Mouse (Mus musculus): ENCODE data around the gene Ap1g1.

DNA sequence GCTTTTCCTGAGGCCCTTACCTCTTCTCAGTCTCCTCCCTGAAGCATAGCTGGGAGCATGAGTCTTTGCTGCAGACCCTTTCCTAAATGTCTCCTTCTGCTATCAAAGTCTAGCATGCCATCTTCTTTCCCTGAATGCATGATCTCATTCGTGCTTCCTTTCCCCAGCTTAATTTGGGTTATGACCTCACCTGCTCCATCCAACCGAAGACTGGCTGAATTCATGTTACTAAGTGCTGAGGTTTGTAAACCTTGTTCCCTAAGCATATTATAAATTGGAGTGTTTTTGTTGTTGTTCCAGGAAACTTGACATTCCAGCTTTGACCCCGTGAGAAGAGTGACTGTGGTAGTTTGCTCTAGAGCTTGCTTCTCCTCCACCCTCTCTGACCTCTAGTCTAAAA is 44.3 kb upstream of the Ap1g1 start:
- no peak for TF ChIP-seq CTCF (IDR thresholded peaks at IDR 0.05; ENCODE audit: extremely low read depth, insufficient read depth, low read length)
- TF ChIP-seq POLR2A (IDR thresholded peaks at IDR 0.05; ENCODE audit: extremely low read depth, insufficient read depth, low read length), result no peak
